Mouse (Mus musculus) liver, embryonic 14.5 days (tissue): Measurements from ENCODE around the gene Fbxl18.

Experiments used
- CTCF ChIP-seq: IDR thresholded peaks from 2 replicates; pipeline ENCODE4 v1.5.1; 2016; ENCODE audit warnings: antibody characterized with exemption, low read depth, control low read depth
- EP300 ChIP-seq: IDR thresholded peaks from 2 replicates; pipeline ENCODE4 v1.6.1; 2016; ENCODE audit warnings: antibody characterized with exemption, low read depth

- TF ChIP-seq CTCF (no peak), EP300 (no peak)
Measured at GRCm38 (mm10) chr5:142924336-142924959, 29.2 kb upstream of the Fbxl18 start.
